Mouse (Mus musculus): ENCODE measurements around the gene Trp53i11.
A peak's percentile ranks its signal among the peaks of the same experiment; 100 is the strongest.

The Trp53i11 gene

DNA sequence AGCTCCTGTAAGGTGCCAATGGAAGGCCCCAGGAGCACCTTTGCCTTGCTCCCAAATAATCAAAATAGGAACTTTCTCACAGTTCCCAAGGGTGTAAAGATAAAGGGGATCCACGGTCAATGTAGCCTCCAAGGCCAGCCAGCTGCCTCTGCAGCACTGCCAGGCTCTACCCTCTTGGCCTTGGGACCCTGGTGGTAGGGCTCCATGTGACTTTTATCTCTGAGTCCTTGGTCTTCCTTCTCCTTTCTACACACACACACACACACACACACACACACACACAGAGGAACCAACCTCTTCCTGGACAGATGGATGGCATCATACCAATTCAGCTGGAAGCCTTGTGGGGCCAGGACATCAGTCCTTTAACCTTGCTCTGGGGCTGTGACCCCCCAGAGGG, 44.8 kb downstream of the Trp53i11 start:
- peak; percentile 74 to 80 for DNase-seq (ENCODE audit: inconsistent age in 2 of 2, low spot score in 1 of 2)

DNA sequence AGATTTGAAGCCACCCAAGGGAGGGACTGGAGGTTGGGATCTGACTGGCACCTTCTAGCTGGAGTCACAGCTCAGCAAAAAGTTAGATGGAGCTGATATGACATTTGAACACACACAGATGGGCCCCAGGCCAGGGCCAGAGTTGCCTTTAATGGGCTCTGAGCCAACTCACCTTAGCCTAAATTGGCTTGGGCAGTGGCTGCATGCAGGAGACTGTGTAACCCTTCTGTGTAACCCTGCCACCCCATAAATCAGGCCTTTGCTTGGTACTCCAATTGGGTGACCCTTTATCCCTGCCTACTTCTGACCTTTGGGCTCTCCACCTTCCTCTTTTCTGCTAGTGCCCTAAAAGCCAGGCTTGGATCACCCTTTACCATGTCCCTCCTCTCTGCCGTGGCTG, 49.7 kb downstream of the Trp53i11 start:
- peak in 1 of 2 experiments; percentile 80 for DNase-seq (ENCODE audit: inconsistent age in 2 of 2, low spot score in 1 of 2)

- peak; percentile 59 to 76 for DNase-seq (ENCODE audit: inconsistent age in 2 of 2, low spot score in 1 of 2)
Observed at GRCm38 (mm10) chr2:93238864-93239263, 51.5 kb downstream of the Trp53i11 start.

GRCm38 (mm10) chr2:93242166-93242565, 54.8 kb downstream of the Trp53i11 start:
- DNase-seq (ENCODE audit: inconsistent age in 2 of 2, low spot score in 1 of 2): no peak

DNA sequence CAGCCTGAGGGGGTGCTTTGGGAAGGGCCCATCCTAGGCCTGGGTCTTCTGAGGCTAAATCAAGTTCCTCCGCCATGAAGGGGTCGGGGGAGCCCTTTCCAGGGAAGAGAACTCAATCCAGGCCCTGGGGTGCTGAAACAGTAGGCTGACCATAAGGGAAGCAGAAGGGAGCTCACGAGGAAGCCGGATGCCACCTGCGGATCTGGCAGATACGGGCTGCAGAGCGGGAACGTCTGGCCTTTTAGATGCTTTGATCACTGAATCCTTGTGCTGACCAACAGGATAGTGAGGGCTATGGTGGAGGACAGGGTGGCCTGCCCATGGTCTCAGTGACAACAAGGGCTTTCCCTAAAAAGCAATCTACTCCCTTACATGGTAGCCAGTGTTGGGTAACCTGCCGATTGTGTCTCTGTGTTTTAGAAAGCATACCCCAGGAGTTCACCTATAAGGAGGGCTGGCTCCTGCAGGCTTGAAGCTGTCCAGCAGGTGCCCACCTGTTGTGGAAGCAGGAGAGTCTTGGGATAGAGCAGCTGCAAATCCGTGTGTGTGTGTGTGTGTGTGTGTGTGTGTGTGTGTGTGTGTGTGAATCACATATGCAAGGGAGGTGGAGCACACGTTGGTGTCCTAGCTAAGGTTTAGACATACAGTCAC, 56.2 kb downstream of the Trp53i11 start:
- DNase-seq (ENCODE audit: inconsistent age in 2 of 2, low spot score in 1 of 2): no peak

GRCm38 (mm10) chr2:93244090-93244443, 56.7 kb downstream of the Trp53i11 start:
- DNase-seq (ENCODE audit: inconsistent age in 2 of 2, low spot score in 1 of 2): no peak

- no peak for DNase-seq (ENCODE audit: inconsistent age in 2 of 2, low spot score in 1 of 2)
Observed at GRCm38 (mm10) chr2:93249058-93249457, 61.7 kb downstream of the Trp53i11 start.

DNA sequence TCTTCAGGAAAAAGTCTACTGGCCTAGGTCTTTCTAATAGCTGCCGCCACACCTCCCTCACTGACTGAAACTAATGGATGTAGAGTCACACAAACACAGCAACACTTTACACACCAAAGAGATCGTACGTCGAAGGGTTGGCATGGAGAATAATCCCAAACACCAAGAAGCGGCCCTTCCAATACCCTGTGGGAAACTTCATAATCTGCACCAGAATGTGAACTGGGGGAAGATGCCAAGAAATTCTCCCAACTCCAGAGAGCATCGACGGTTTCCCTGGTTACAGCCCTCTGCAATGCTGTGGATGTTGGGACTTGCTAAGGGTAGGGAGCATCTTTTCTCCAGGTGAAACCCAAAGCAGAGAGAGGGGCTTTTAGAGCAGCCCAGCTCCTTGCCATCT, 63.3 kb downstream of the Trp53i11 start:
- no peak for DNase-seq (ENCODE audit: inconsistent age in 2 of 2, low spot score in 1 of 2)

All from adrenal gland, adult (tissue).